Mouse (Mus musculus) brain, embryonic 14.5 days (tissue): ENCODE data around the gene Psmd9. TPM values are rescaled to one million over a fixed set of nuclear protein-coding genes. Genes with fewer than 3 reads are reported as not detected.

Experiments used
- DNase-seq: peaks from one replicate; pipeline ENCODE4 v3.0.0-alpha.2; 2011; ENCODE audit warnings: low read depth
- CTCF ChIP-seq: fragments of 200-500 bp; IDR thresholded peaks from 2 replicates; pipeline ENCODE4 v1.5.1; 2012; ENCODE audit warnings: inconsistent platforms, mild to moderate bottlenecking, moderate library complexity, borderline replicate concordance; ENCODE audit not compliant: insufficient read depth, insufficient read length; ENCODE audit errors: extremely low read depth
- POLR2A ChIP-seq: fragments of 200-500 bp; IDR thresholded peaks from 2 replicates; pipeline ENCODE4 v1.6.1; 2012; ENCODE audit warnings: mild to moderate bottlenecking, inconsistent platforms, borderline replicate concordance; ENCODE audit not compliant: poor library complexity, insufficient read depth, insufficient read length, severe bottlenecking; ENCODE audit errors: extremely low read depth
- polyA plus RNA-seq: library from polyadenylated mRNA; depleted of rRNA; stranded (reverse); fragments of >200 nt; gene quantifications from 2 replicates; pipeline ENCODE4 v1.2.3, GENCODE M21; 2012

The Psmd9 gene
- polyA plus RNA-seq, 1 experiment: 36.2 TPM

GRCm38 (mm10) chr5:123132308-123133071 lies 36.7 kb upstream of the Psmd9 start, which contains the start of gene Rhof:
Gene Rhof, minus strand, starts transcription at chr5:123132692.
- TF ChIP-seq CTCF (peak; percentile 81), POLR2A (no peak)
- peak; percentile 87 for DNase-seq

GRCm38 (mm10) chr5:123133083-123133783 lies 36.0 kb upstream of the Psmd9 start:
- no peak for TF ChIP-seq POLR2A
- TF ChIP-seq CTCF: peak; percentile 99
- peak; percentile 91 for DNase-seq

GRCm38 (mm10) chr5:123133784-123134143 lies 35.4 kb upstream of the Psmd9 start:
- DNase-seq: peak; percentile 76
- TF ChIP-seq POLR2A (no peak), CTCF (no peak)

- DNase-seq: peak; percentile 48
- peak; percentile 1; the same call in 1 of the 2 replicates for TF ChIP-seq CTCF
- TF ChIP-seq POLR2A: no peak
Measured at GRCm38 (mm10) chr5:123134186-123134874, 34.9 kb upstream of the Psmd9 start.

- TF ChIP-seq CTCF (no peak), POLR2A (no peak)
- no peak for DNase-seq
Measured at GRCm38 (mm10) chr5:123134875-123135382, 34.3 kb upstream of the Psmd9 start.

DNA sequence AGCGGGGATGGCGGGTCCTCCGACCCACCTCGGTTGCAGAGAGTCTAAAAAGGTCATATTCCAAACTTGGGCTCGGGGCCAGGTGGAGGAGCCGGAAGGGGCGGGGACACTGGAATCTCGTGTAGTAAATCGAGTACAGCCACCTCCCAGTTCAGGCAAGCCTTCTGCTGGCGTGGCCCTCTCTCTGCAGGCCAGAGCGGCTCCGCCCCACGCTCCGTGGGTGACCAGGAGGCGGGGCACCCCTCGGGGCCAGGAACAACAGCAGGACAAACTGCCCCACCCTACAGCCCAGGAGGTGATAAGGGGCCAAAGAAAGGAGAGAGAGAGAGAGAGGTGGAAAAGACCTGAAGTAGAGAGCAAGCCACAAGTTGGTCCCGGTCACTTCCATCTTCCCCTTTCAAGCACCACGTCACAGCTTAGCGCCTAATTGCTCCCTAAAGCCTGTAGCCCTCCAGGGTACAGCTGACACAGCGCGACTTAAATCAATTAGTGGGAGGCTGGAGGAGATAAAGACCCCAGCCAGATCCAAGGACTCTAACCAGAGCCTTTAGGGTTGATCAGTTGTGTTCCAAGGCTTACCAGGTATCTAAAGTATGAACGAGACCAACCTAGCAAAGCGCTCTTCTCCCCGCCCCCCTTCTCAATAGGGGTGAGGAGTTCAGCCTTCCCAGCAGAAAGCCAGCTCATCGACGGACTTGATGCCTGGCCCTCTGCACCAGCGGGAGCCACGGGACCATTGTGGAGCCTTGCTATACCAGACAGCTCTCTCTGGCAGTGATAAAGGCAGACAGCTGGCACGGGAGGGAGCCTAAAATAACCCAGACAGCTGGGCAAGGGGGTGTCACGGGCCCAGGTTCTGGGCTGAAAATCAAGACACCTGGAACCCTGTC lies 33.5 kb upstream of the Psmd9 start:
- DNase-seq: peak; percentile 84
- TF ChIP-seq POLR2A: no peak
- TF ChIP-seq CTCF: no peak

DNA sequence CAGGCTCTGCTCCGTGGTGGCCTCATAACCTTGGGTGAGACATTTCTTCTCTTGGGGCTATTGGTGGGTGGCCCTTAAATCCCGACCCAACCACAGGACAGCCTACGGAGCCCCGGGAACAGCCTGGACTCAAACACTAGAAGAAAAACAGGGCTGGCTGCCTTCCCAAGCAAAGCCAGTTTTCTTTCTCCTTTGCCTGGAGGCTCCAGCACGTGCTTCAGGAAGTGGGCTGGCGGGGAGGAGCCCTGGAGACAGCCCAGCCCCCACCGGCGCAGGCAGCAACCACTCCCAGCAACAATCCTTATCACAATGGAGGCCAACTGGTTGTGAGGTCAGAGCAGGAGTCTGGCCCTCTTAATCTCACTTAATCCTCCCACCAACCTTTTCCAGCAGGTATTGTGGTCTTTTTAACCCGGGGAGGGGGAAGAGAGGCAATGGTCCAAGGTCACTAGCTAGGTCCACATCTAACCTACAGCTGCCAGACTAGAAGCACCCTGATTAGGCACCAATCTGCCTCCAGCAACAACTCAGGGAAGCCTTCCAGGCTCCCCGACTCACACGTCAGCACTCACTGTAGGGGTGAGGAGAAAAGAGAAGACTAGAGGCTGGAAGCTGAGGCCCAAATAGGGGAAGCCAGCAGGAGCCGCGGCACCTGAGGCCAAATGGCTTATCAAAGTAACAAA lies 32.7 kb upstream of the Psmd9 start:
- DNase-seq: peak; percentile 96
- TF ChIP-seq POLR2A (no peak), CTCF (no peak)

GRCm38 (mm10) chr5:123137044-123137909 lies 31.9 kb upstream of the Psmd9 start:
- TF ChIP-seq POLR2A: no peak
- TF ChIP-seq CTCF: no peak
- peak; percentile 87 for DNase-seq

- TF ChIP-seq POLR2A (no peak), CTCF (no peak)
- DNase-seq: no peak
Measured at GRCm38 (mm10) chr5:123137910-123138229, 31.3 kb upstream of the Psmd9 start.

DNA sequence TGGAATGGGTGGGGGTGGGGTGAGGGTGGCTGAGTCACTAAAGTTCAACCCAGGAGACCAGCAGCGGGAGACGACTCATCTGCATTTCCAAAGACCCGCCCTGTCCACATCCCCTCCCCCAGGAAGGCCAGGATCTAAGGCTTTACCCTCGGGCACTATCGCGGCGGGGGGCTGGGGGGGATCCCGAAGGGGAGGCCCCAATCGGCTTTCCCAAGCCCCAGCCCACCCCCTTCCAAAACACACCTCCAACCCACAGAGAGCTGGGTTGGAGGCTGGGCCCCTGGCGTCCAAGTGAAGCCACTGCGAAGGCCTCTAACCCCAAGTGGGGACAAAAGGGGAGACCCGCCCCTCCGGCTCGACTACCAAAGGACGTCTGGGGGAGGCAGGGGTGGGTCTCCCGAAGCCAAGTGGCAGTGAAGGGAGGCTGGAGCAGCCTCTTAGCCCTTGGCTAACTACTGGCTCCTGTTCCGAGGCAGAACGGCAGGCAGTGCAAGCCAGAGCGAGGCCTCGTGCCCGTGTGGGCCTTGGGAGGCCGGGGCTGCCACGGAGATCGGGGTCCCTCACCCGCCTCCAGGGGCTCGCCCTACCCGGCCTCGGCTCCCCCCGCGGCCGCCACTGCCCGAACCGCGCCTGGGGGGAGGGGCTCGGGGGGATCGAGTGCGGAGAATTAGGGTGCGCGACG lies 30.8 kb upstream of the Psmd9 start:
- DNase-seq: peak; percentile 89
- TF ChIP-seq POLR2A (peak; percentile 52; the same call in 1 of the 2 replicates), CTCF (peak; percentile 6; the same call in 1 of the 2 replicates)
